Mouse (Mus musculus) heart, embryonic 15.5 days (tissue): Measurements from ENCODE around the gene Skil. TPM values are rescaled to one million over a fixed set of nuclear protein-coding genes. Genes with fewer than 3 reads are reported as not detected.

Experiments used
- ATAC-seq: fragments of 200-750 bp; cut with Nextera tagmentation; replicated peaks from 2 replicates; pipeline ENCODE4 v1.8.0; 2017; ENCODE audit warnings: low read depth, moderate TSS enrichment; ENCODE audit not compliant: insufficient number of reproducible peaks, insufficient read depth, low FRiP score
- H3K27ac ChIP-seq: fragments of 300-500 bp; sonication (generic); 2 replicates; pipeline ENCODE4 v1.5.1; 2015; ENCODE audit warnings: mild to moderate bottlenecking, inconsistent platforms
- H3K27me3 ChIP-seq: fragments of 300-500 bp; sonication (generic); 2 replicates; pipeline ENCODE4 v1.6.1; 2015; ENCODE audit warnings: inconsistent platforms
- H3K36me3 ChIP-seq: fragments of 300-500 bp; sonication (generic); 2 replicates; pipeline ENCODE4 v1.6.1; 2015; ENCODE audit warnings: mild to moderate bottlenecking, inconsistent platforms
- H3K4me1 ChIP-seq: fragments of 300-500 bp; sonication (generic); replicated peaks from 2 replicates; pipeline ENCODE4 v1.6.1; 2015; ENCODE audit warnings: inconsistent platforms
- H3K4me2 ChIP-seq: fragments of 300-500 bp; sonication (generic); 2 replicates; pipeline ENCODE4 v1.6.1; 2015; ENCODE audit warnings: inconsistent platforms, mild to moderate bottlenecking, moderate library complexity
- H3K4me3 ChIP-seq: fragments of 300-500 bp; sonication (generic); 2 replicates; pipeline ENCODE4 v1.5.1; 2015; ENCODE audit warnings: mild to moderate bottlenecking, inconsistent platforms
- H3K9ac ChIP-seq: fragments of 300-500 bp; sonication (generic); 2 replicates; pipeline ENCODE4 v1.6.1; 2015; ENCODE audit warnings: mild to moderate bottlenecking, inconsistent platforms
- H3K9me3 ChIP-seq: fragments of 300-500 bp; sonication (generic); replicated peaks from 2 replicates; pipeline ENCODE4 v1.6.1; 2016; ENCODE audit warnings: inconsistent platforms
- WGBS: fragments of 180-500 bp; shearing (Covaris S2); methylation state at CpG from one replicate; pipeline ENCODE4 v1.1.7; 2015; ENCODE audit warnings: mixed read lengths; 5-methylcytosine and 5-hydroxymethylcytosine counted together
- polyA plus RNA-seq: library from polyadenylated mRNA; unstranded; fragments of >200 nt; fragmentation: Nextera tagmentation; extraction: Ambion mirVana; gene quantifications from 2 replicates; pipeline ENCODE4 v1.2.1, GENCODE M21; 2015

Skil gene
- polyA plus RNA-seq, 1 experiment from 2014 or later, result 13.2 TPM

GRCm38 (mm10) chr3:31098556-31098955, 3.7 kb downstream of the Skil start:
- H3K27me3 ChIP-seq, result no peaks in the 10 kb centered on the region
- H3K36me3 ChIP-seq, result no peaks in the 10 kb centered on the region
- H3K27ac ChIP-seq, result no peak overlapping the region
- no peak overlapping the region for H3K4me3 ChIP-seq
- WGBS, result 71% methylated on average over 1 of the region's 1 CpGs
- no peaks in the 10 kb centered on the region for H3K9me3 ChIP-seq
- H3K9ac ChIP-seq, result no peak overlapping the region
- H3K4me2 ChIP-seq, result peak overlapping the region; percentile 16; the same call in 1 of the 2 replicates
- ATAC-seq, result no peak
- H3K4me1 ChIP-seq, result peaks cover 32% of the 10 kb centered on the region

- H3K36me3 ChIP-seq, result no peaks in the 10 kb centered on the region
- peak overlapping the region; percentile 33; the same call in 1 of the 2 replicates for H3K4me2 ChIP-seq
- no peaks in the 10 kb centered on the region for H3K27me3 ChIP-seq
- H3K27ac ChIP-seq, result no peak overlapping the region
- no peak overlapping the region for H3K9ac ChIP-seq
- H3K4me1 ChIP-seq, result peaks cover 34% of the 10 kb centered on the region
- H3K9me3 ChIP-seq, result no peaks in the 10 kb centered on the region
- WGBS, result 76% methylated on average over 5 of the region's 5 CpGs
- ATAC-seq, result no peak
- peak overlapping the region; percentile 3; the same call in 1 of the 2 replicates for H3K4me3 ChIP-seq
Observed at GRCm38 (mm10) chr3:31100026-31100425, 5.2 kb downstream of the Skil start.

- Histone ChIP-seq H3K9me3 (no peaks in the 10 kb centered on the region), H3K27me3 (no peaks in the 10 kb centered on the region), H3K9ac (no peak overlapping the region), H3K4me2 (no peak overlapping the region), H3K36me3 (no peaks in the 10 kb centered on the region), H3K4me1 (peaks cover 34% of the 10 kb centered on the region), H3K27ac (no peak overlapping the region), H3K4me3 (no peak overlapping the region)
- no peak for ATAC-seq
- 91% methylated on average over 3 of the region's 3 CpGs for WGBS
Observed at GRCm38 (mm10) chr3:31100802-31101201, 5.9 kb downstream of the Skil start.

- 62% methylated on average over 6 of the region's 6 CpGs for whole genome bisulfite sequencing
- no peak for ATAC-seq
- Histone ChIP-seq H3K36me3 (no peaks in the 10 kb centered on the region), H3K27ac (no peak overlapping the region), H3K4me1 (peaks cover 22% of the 10 kb centered on the region), H3K9ac (no peak overlapping the region), H3K4me2 (no peak overlapping the region), H3K9me3 (no peaks in the 10 kb centered on the region), H3K4me3 (no peak overlapping the region), H3K27me3 (no peaks in the 10 kb centered on the region)
Observed at GRCm38 (mm10) chr3:31104936-31105335, 10.1 kb downstream of the Skil start.

GRCm38 (mm10) chr3:31106597-31106996, 11.7 kb downstream of the Skil start:
- Histone ChIP-seq H3K36me3 (no peaks in the 10 kb centered on the region; the same call in 1 of the 2 replicates), H3K27me3 (no peaks in the 10 kb centered on the region), H3K9me3 (no peaks in the 10 kb centered on the region), H3K27ac (no peak overlapping the region), H3K4me2 (no peak overlapping the region), H3K4me1 (peaks cover 13% of the 10 kb centered on the region; the same call in 1 of the 2 replicates), H3K4me3 (no peak overlapping the region), H3K9ac (no peak overlapping the region)
- ATAC-seq, result no peak
- WGBS, result 84% methylated on average over 6 of the region's 6 CpGs

GRCm38 (mm10) chr3:31107674-31108073, 12.8 kb downstream of the Skil start:
- 0 out of 2 replicates have a peak, but pooled peaks have one; percentile 27 for ATAC-seq
- H3K4me2 ChIP-seq, result no peak overlapping the region
- no peak overlapping the region for H3K4me3 ChIP-seq
- no peak overlapping the region for H3K9ac ChIP-seq
- no peaks in the 10 kb centered on the region; the same call in 1 of the 2 replicates for H3K36me3 ChIP-seq
- H3K9me3 ChIP-seq, result no peaks in the 10 kb centered on the region
- no peaks in the 10 kb centered on the region for H3K27me3 ChIP-seq
- no peak overlapping the region for H3K27ac ChIP-seq
- H3K4me1 ChIP-seq, result peaks cover 16% of the 10 kb centered on the region
- 63% methylated on average over 4 of the region's 4 CpGs for WGBS

- Histone ChIP-seq H3K4me3 (no peak overlapping the region), H3K9me3 (no peaks in the 10 kb centered on the region), H3K27me3 (no peaks in the 10 kb centered on the region), H3K27ac (no peak overlapping the region), H3K4me1 (peaks cover 16% of the 10 kb centered on the region), H3K4me2 (no peak overlapping the region), H3K36me3 (peaks cover 6% of the 10 kb centered on the region), H3K9ac (no peak overlapping the region)
- WGBS, result 68% methylated on average over 3 of the region's 3 CpGs
- ATAC-seq, result no peak
Observed at GRCm38 (mm10) chr3:31109108-31109507, 14.2 kb downstream of the Skil start.

GRCm38 (mm10) chr3:31123098-31123497, 28.2 kb downstream of the Skil start:
- H3K27me3 ChIP-seq, result no peaks in the 10 kb centered on the region
- ATAC-seq, result no peak
- H3K27ac ChIP-seq, result no peak overlapping the region
- no peak overlapping the region for H3K4me3 ChIP-seq
- H3K9me3 ChIP-seq, result no peaks in the 10 kb centered on the region
- H3K9ac ChIP-seq, result no peak overlapping the region
- 0 out of 2 replicates have a peak, but pooled peaks cover 2% of the 10 kb centered on the region for H3K4me1 ChIP-seq
- 80% methylated on average over 4 of the region's 4 CpGs for WGBS
- H3K36me3 ChIP-seq, result peaks cover 24% of the 10 kb centered on the region; the same call in 1 of the 2 replicates
- H3K4me2 ChIP-seq, result no peak overlapping the region

- H3K27me3 ChIP-seq, result no peaks in the 10 kb centered on the region
- no peak overlapping the region for H3K9ac ChIP-seq
- WGBS, result 57% methylated on average over 4 of the region's 4 CpGs
- no peak overlapping the region for H3K27ac ChIP-seq
- no peaks in the 10 kb centered on the region for H3K9me3 ChIP-seq
- H3K36me3 ChIP-seq, result peaks cover 11% of the 10 kb centered on the region; the same call in 1 of the 2 replicates
- H3K4me2 ChIP-seq, result no peak overlapping the region
- H3K4me1 ChIP-seq, result 0 out of 2 replicates have a peak, but pooled peaks cover 4% of the 10 kb centered on the region
- 0 out of 2 replicates have a peak, but pooled peaks have one; percentile 60 for ATAC-seq
- no peak overlapping the region for H3K4me3 ChIP-seq
Observed at GRCm38 (mm10) chr3:31126303-31126702, 31.4 kb downstream of the Skil start.

GRCm38 (mm10) chr3:31126848-31127247, 32.0 kb downstream of the Skil start:
- no peak overlapping the region for H3K4me2 ChIP-seq
- ATAC-seq, result no peak
- 53% methylated on average over 3 of the region's 3 CpGs for WGBS
- 0 out of 2 replicates have a peak, but pooled peaks cover 4% of the 10 kb centered on the region for H3K4me1 ChIP-seq
- H3K27ac ChIP-seq, result no peak overlapping the region
- H3K9ac ChIP-seq, result no peak overlapping the region
- H3K27me3 ChIP-seq, result no peaks in the 10 kb centered on the region
- peaks cover 10% of the 10 kb centered on the region; the same call in 1 of the 2 replicates for H3K36me3 ChIP-seq
- H3K9me3 ChIP-seq, result no peaks in the 10 kb centered on the region
- no peak overlapping the region for H3K4me3 ChIP-seq

- WGBS, result 36% methylated on average over 4 of the region's 4 CpGs
- Histone ChIP-seq H3K4me1 (0 out of 2 replicates have a peak, but pooled peaks cover 4% of the 10 kb centered on the region), H3K27me3 (no peaks in the 10 kb centered on the region), H3K4me2 (no peak overlapping the region), H3K36me3 (no peaks in the 10 kb centered on the region), H3K9ac (no peak overlapping the region), H3K27ac (no peak overlapping the region), H3K9me3 (no peaks in the 10 kb centered on the region), H3K4me3 (no peak overlapping the region)
- no peak for ATAC-seq
Observed at GRCm38 (mm10) chr3:31129766-31130165, 34.9 kb downstream of the Skil start.

GRCm38 (mm10) chr3:31133664-31134063, 38.8 kb downstream of the Skil start:
- no peak overlapping the region for H3K9ac ChIP-seq
- H3K9me3 ChIP-seq, result no peaks in the 10 kb centered on the region
- no peaks in the 10 kb centered on the region for H3K36me3 ChIP-seq
- 0 out of 2 replicates have a peak, but pooled peaks cover 2% of the 10 kb centered on the region for H3K4me1 ChIP-seq
- ATAC-seq, result no peak
- no peak overlapping the region for H3K4me2 ChIP-seq
- WGBS, result 28% methylated on average over 5 of the region's 5 CpGs
- no peak overlapping the region for H3K27ac ChIP-seq
- H3K4me3 ChIP-seq, result no peak overlapping the region
- H3K27me3 ChIP-seq, result no peaks in the 10 kb centered on the region
